Mouse (Mus musculus) regulatory T cell (primary cell): ENCODE data around the gene Olfml1.

Experiments
- in situ Hi-C: fragments of 300-600 bp; cut with MboI, MseI; formaldehyde crosslinking; loops from one replicate; pipeline ENCODE4 v1.15.1; 2025; ENCODE audit warnings: high pct_unique_total_duplicates

The Olfml1 gene

DNA sequence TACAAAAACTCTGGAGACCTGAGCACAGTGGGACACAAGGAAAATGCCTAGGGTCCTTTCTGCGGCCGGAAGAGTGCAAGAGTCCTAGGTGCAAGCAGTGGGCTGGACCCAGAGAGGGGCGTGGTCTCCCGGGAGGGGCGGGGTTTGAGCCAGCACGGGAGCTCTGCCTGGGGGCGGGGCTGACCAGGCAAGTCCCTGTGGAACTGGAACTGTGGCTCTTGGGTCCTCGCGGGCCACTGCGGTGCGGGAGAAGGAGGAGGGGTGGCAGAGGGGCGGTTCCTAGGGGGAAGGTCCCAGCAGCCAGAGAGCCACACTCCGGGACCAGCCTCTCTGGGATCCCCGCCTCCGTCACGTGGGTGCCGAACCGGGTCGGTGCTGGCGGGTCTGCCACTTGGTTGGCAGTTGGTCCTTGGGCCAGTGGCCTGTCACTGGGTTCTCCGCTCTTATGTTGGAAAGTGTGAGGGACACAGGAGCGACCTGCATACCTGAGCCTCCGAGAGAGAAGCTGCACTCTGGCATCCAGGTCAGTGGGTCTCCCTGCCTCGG is 27.7 kb downstream of the Olfml1 start, which contains the start of gene Ppfibp2:
Gene Ppfibp2 (plus strand): TSS at position 351 of the 546 bp plus-strand sequence.
- in situ Hi-C loops, result no loop called here

DNA sequence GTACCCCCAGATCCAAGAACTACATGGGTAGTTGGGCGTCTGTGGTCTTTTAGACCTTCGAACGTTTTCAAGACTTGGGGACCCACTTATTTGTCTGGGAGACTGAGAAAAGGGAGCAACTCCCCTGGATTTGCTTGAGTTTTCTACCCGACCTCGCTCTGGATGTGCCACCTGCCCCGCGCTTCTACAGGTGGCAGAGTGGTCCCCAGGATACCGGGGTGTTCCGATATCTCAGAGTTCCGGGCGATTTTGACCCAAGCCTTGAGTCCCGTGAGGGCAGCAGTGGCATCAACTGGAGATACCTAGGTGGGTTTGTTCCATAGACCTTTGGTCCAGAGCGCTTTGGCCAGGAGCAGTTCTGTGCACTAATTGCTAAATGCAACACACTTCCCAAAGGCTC is 28.2 kb downstream of the Olfml1 start:
- in situ Hi-C loops, result no loop called here

DNA sequence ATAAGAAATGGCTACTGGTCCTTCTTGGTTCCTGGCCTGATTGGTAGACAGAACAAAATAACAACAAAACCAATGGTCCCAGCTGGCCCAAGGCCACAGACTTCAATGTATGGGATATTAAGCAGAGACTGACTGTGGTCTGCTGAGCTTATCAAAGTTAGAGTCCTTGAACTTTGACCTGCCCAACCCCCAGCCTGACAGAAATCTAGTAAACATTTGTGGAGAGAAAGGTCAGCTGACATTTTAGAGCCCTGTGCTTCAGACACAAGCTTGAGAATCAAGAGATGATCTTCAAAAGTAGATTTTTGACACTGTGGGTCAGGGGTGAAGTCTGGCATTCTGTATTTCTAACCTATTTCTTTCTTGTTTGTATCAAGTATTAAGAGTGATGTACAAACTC is 29.5 kb downstream of the Olfml1 start:
- in situ Hi-C loops, result no loop called here

DNA sequence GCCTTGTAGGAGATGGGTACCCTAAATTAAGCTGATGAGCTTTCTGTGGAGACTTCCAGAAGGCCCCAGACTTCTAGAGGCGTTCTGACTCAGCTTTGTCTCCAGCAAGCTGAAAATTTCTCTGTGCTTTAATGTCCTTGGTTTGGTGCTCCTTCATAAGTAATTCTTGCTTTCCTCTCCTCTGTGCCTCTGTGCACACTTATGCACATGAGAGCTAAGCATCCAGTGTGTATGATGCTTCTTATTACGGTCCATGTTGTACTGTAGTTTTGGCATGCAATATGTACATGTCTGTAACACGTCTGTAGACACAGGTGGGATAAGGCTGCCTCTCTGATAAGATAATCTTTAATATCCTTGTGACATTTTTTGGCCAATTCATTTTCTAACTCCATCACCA is 30.7 kb downstream of the Olfml1 start:
- in situ Hi-C loops, result no loop called here

DNA sequence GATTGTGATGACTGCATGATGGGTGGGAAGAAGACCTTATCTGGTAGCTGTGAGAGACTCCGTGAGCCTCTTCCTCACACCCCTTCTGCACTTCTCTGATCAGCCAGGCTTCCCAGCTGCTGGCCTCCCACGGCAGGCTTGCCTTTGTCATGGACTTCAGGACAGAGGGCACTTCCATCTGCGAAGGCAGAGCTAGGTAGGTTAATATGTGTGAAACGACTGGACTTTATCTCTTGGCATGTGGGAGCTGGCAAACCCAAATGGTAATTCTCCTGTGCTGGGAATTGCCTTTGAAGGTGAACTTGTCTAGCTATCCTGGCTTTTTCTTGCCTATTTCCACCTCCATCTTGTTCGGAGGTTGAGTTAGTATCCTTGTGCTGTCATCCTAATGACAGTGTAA is 33.4 kb downstream of the Olfml1 start:
- in situ Hi-C loops, result no loop called here

GRCm38 (mm10) chr7:107602505-107602904 is 35.3 kb downstream of the Olfml1 start:
- in situ Hi-C loops, result no loop called here

GRCm38 (mm10) chr7:107602913-107603312 is 35.7 kb downstream of the Olfml1 start:
- in situ Hi-C loops, result no loop called here

DNA sequence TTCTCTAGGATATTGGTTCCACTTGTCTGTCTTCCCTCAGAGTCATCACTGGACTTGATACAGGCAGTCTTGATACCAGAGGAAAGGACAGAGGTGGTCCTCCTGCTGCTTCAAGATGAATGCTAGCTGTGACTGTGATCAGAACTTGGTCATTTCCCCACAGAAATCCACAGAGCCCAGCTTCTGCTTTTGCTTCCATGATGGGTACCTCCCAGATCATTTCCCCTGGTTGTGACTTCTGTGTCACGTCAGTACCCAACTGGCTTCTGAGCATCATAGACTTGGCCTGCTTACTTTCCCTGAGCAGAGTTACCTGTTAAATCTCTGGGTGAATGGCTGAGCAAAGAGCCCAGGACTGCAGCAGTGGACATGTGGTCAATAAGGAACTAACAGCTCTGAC is 40.5 kb downstream of the Olfml1 start:
- in situ Hi-C loops, result loop anchor here (5.0 kb wide), 1 partner anchor 40 kb away; no protein-coding TSS in a partner anchor

DNA sequence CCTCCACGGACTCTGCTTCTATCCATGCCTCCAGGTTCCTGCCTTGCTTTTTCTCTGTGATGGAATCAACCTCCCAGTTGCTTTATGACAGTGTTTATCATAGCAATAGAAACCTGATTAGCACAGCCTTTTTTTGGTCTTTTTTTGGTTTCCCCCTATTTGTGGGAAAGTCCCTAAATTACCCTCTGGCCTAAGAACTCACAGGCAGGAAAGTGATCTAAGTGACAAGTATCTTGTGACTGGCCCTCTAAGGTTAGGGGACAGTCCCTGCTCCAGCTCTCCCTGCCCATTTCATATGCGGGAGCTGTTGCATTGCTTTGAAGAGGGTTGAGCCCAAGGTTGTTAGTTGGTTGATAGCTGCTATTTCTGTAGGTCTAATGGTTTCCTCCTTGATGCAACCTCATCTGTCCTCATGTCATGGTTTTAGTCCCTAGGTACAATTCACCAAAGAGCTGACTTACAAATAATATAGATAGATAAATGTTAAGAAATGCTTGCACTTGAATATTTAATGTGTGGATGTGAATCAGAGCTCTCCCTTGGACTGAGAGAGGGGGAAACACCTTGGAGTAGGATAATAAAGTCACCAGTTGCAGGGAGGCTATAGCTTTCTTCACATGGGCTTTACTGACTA is 42.5 kb downstream of the Olfml1 start:
- in situ Hi-C loops, result loop anchor here (5.0 kb wide), 1 partner anchor 38 kb away; no protein-coding TSS in a partner anchor

DNA sequence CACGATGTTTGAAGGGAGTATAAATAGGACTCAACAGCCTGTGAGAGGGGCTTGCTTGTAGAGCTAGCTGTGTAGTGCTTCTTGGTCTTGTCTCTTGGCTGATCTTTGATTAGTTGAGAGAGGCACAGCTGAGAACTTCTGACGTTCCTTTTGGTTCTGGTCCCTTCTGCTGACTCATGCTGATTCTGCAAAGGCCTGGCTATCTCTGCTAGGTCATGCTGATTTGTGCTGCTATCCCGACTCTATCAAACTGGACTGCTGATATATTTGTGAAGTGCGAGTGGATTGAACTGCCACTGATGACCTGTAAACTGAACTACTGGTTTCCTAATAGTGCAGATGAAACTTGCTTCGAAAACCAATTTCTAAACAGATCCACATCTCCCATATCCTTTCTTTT is 43.6 kb downstream of the Olfml1 start:
- in situ Hi-C loops, result no loop called here

GRCm38 (mm10) chr7:107618028-107618992 is 51.1 kb downstream of the Olfml1 start:
- in situ Hi-C loops, result no loop called here

GRCm38 (mm10) chr7:107619225-107619624 is 52.0 kb downstream of the Olfml1 start:
- in situ Hi-C loops, result no loop called here

DNA sequence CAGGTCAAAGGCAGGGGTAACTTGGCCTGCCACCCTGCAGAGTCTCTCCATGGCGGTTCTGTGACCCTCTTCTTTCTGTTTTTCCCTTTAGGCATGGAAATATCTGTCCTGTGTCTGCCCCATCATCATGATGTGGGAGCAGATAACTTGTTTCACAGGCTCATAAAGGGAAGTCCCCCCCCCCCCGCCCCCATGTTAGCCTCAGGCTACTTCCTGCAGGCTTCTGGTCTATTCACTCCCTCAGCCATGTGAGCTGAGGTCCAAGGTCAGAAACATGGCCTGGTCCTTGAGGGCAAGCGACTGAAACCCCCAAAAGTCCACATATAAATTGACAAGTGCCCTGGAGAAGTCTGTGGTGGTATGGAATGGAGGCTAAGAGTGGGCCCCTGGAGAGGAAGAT is 52.9 kb downstream of the Olfml1 start:
- in situ Hi-C loops, result no loop called here

GRCm38 (mm10) chr7:107624432-107624831 is 57.2 kb downstream of the Olfml1 start:
- in situ Hi-C loops, result no loop called here

GRCm38 (mm10) chr7:107625061-107625460 is 57.8 kb downstream of the Olfml1 start, which contains the start of gene 5330417H12Rik:
TSS of gene 5330417H12Rik (minus strand) at chr7:107625161.
- in situ Hi-C loops, result no loop called here

- in situ Hi-C loops, result no loop called here
Observed at GRCm38 (mm10) chr7:107625781-107626180, 58.5 kb downstream of the Olfml1 start.

DNA sequence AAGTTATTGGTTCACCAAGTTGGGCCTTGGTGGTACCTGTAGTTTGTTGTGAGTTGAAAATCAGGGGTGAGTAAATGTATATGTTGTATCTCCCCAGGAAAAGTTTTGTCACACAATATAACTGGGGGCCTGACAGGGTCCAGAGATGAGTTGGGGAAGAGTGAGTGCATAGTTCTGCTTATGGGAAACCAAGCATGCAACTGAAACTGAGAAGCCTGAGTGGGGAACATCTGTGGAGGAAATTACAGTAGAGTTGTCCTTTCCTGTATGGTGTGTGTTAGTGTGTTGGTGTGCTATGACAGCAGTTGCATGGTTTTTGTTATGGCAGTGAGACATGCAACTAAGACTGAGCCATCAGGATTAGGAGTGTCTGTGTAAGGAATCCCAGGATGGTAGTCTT is 61.1 kb downstream of the Olfml1 start:
- in situ Hi-C loops, result no loop called here

- in situ Hi-C loops, result no loop called here
Observed at GRCm38 (mm10) chr7:107633201-107633600, 66.0 kb downstream of the Olfml1 start.

DNA sequence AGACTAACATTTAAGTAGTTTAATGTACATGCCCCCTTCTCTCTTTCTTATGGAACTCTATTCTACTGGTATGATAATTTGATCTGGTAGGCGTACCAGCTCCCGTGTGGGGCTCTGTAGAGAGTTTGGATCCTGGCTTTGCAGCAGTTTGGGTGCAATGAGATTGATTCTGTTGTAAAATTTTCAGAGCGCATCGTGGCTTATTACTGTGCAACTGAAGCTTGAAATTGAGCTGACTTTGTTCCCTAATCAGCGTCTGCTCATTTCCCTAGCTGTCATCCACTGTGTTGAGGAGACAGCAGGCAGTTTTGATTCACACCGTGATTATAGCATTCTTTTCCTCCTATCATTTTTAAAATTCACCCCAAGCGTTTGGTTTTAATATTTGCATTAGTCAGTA is 70.2 kb downstream of the Olfml1 start:
- in situ Hi-C loops, result no loop called here

- in situ Hi-C loops, result no loop called here
Observed at GRCm38 (mm10) chr7:107638026-107638425, 70.8 kb downstream of the Olfml1 start.
